ENCODE assay signal across 24 mouse cellular contexts in genomic region chr2:13514949-13515348, GRCm38 (mm10). TPM values are rescaled to one million over a fixed set of nuclear protein-coding genes. Genes with fewer than 3 reads are reported as not detected.
DNase-seq lines count a peak whose midpoint lies in the region; ATAC-seq and TF ChIP-seq lines count a peak whose summit lies in the region.
"Had no signal": no experiment of that assay in that cellular context is flagged by ENCODE, and none has a peak within 500 bp of the region (broad histone marks: within the 10 kb centered on the region; RNA-seq: fewer than 3 reads in every experiment).

No protein-coding gene starts in this region.

- H3K4me1 ChIP-seq in forebrain, embryonic 10.5 days, result peaks cover 16% of the 10 kb centered on the region
- H3K4me1 ChIP-seq in forebrain, postnatal 0 days (ENCODE audit: insufficient read depth), result no peaks in the 10 kb centered on the region
- H3K4me1 ChIP-seq in heart, embryonic 15.5 days (replicated peaks), result no peaks in the 10 kb centered on the region
- no peaks in the 10 kb centered on the region for H3K4me1 ChIP-seq in intestine, postnatal 0 days (replicated peaks; ENCODE audit: control insufficient read depth, insufficient read depth, low read length)
- H3K4me1 ChIP-seq: embryonic facial prominence, embryonic 13.5 days; forebrain, embryonic 13.5 days; hindbrain, embryonic 15.5 days had no signal

- no peak overlapping the region for H3K9ac ChIP-seq in forebrain, postnatal 0 days
- no peak overlapping the region for H3K9ac ChIP-seq in heart, embryonic 15.5 days
- no peak overlapping the region for H3K9ac ChIP-seq in intestine, postnatal 0 days (ENCODE audit: low read depth, low read length)
- H3K9ac ChIP-seq: embryonic facial prominence, embryonic 13.5 days; forebrain, embryonic 13.5 days; hindbrain, embryonic 15.5 days had no signal

- H3K9me3 ChIP-seq in forebrain, embryonic 10.5 days, result no peaks in the 10 kb centered on the region
- no peaks in the 10 kb centered on the region for H3K9me3 ChIP-seq in forebrain, postnatal 0 days (ENCODE audit: low read length)
- H3K9me3 ChIP-seq in heart, embryonic 15.5 days (replicated peaks), result no peaks in the 10 kb centered on the region
- no peaks in the 10 kb centered on the region for H3K9me3 ChIP-seq in intestine, postnatal 0 days (ENCODE audit: control insufficient read depth)
- H3K9me3 ChIP-seq: embryonic facial prominence, embryonic 13.5 days; forebrain, embryonic 13.5 days; G1E; hindbrain, embryonic 10.5 days; hindbrain, embryonic 15.5 days had no signal

- H3K36me3 ChIP-seq in forebrain, embryonic 10.5 days (replicated peaks), result peaks cover 5% of the 10 kb centered on the region; the same call in 1 of the 2 replicates
- 0 out of 2 replicates have a peak, but pooled peaks cover 5% of the 10 kb centered on the region for H3K36me3 ChIP-seq in forebrain, postnatal 0 days (ENCODE audit: insufficient read depth)
- 0 out of 2 replicates have a peak, but pooled peaks cover 7% of the 10 kb centered on the region for H3K36me3 ChIP-seq in heart, embryonic 15.5 days
- H3K36me3 ChIP-seq in intestine, postnatal 0 days (ENCODE audit: control insufficient read depth, insufficient read depth), result no peaks in the 10 kb centered on the region

- no peak for ATAC-seq in forebrain, postnatal 0 days
- ATAC-seq in heart, embryonic 15.5 days (replicated peaks; ENCODE audit: insufficient number of reproducible peaks, insufficient read depth, low FRiP score, low read depth), result 0 out of 2 replicates have a peak, but pooled peaks have one; percentile 31
- ATAC-seq in intestine, postnatal 0 days, result peak; percentile 81
- ATAC-seq: CD4-positive, CD25-positive, alpha-beta regulatory T cell, adult 4 months; forebrain, embryonic 13.5 days had no signal

- no peaks in the 10 kb centered on the region for H3K27me3 ChIP-seq in forebrain, embryonic 10.5 days (ENCODE audit: poor library complexity, severe bottlenecking)
- H3K27me3 ChIP-seq in forebrain, postnatal 0 days (ENCODE audit: insufficient read depth, low read length), result no peaks in the 10 kb centered on the region
- no peaks in the 10 kb centered on the region for H3K27me3 ChIP-seq in heart, embryonic 15.5 days
- no peaks in the 10 kb centered on the region for H3K27me3 ChIP-seq in intestine, postnatal 0 days (replicated peaks; ENCODE audit: control insufficient read depth, insufficient read depth, low read length)
- H3K27me3 ChIP-seq: embryonic facial prominence, embryonic 13.5 days; forebrain, embryonic 13.5 days; hindbrain, embryonic 15.5 days had no signal

- no peak for TF ChIP-seq CTCF in forebrain, postnatal 0 days (IDR thresholded peaks at IDR 0.05; ENCODE audit: low read depth)
- TF ChIP-seq CTCF in intestine, postnatal 0 days (IDR thresholded peaks at IDR 0.05; ENCODE audit: low read depth), result no peak

- intact Hi-C loops in left cerebral cortex, postnatal 14 days (cut with DNase I), result no loop called here

- 36% methylated on average over 4 of the region's 4 CpGs for WGBS in forebrain, embryonic 10.5 days
- WGBS in forebrain, postnatal 0 days, result 44% methylated on average over 4 of the region's 4 CpGs
- WGBS in heart, embryonic 15.5 days, result 58% methylated on average over 4 of the region's 4 CpGs
- WGBS in intestine, postnatal 0 days, result 39% methylated on average over 4 of the region's 4 CpGs

- H3K4me2 ChIP-seq in forebrain, postnatal 0 days (ENCODE audit: low read depth), result no peak overlapping the region
- H3K4me2 ChIP-seq in heart, embryonic 15.5 days, result no peak overlapping the region
- no peak overlapping the region for H3K4me2 ChIP-seq in intestine, postnatal 0 days (replicated peaks; ENCODE audit: low read depth)
- H3K4me2 ChIP-seq: embryonic facial prominence, embryonic 13.5 days; forebrain, embryonic 13.5 days; heart, embryonic 11.5 days; hindbrain, embryonic 15.5 days had no signal

- no peak overlapping the region for H3K4me3 ChIP-seq in forebrain, embryonic 10.5 days
- H3K4me3 ChIP-seq in forebrain, postnatal 0 days (ENCODE audit: low read depth, low read length), result no peak overlapping the region
- no peak overlapping the region for H3K4me3 ChIP-seq in heart, embryonic 15.5 days
- H3K4me3 ChIP-seq in intestine, postnatal 0 days (ENCODE audit: low read depth, low read length), result no peak overlapping the region
- H3K4me3 ChIP-seq: embryonic facial prominence, embryonic 13.5 days; forebrain, embryonic 13.5 days; gastrocnemius, adult 2 months; hindbrain, embryonic 10.5 days; hindbrain, embryonic 15.5 days had no signal

- DNase-seq in forebrain, embryonic 10.5 days (ENCODE audit: extremely low spot score, low spot score), result no peak
- no peak for DNase-seq in forebrain, postnatal 0 days
- DNase-seq in heart, postnatal 4 days, result no peak
- peak; percentile 12 for DNase-seq in ovary, postnatal 36 days (ENCODE audit: low spot score)
- no peak for DNase-seq in ovary, postnatal 14 days (ENCODE audit: low spot score)
- DNase-seq in left cerebral cortex, postnatal 14 days (ENCODE audit: low spot score in 2 of 2), result no peak
- DNase-seq: adrenal gland, postnatal 10 days; B cell, adult 2 months; cerebellum, adult 11-12 months; cerebellum, adult 9-10 months; cerebellum, postnatal 25 days; gastrocnemius, adult 2 months; gastrocnemius, postnatal 25 days; heart, postnatal 10 days had no signal

- H3K27ac ChIP-seq in forebrain, embryonic 10.5 days, result peak overlapping the region; percentile 60; the same call in 1 of the 2 replicates
- no peak overlapping the region for H3K27ac ChIP-seq in forebrain, postnatal 0 days (ENCODE audit: low read depth, low read length)
- no peak overlapping the region for H3K27ac ChIP-seq in heart, embryonic 15.5 days
- H3K27ac ChIP-seq in intestine, postnatal 0 days (ENCODE audit: low read depth, low read length), result peak overlapping the region; percentile 57
- H3K27ac ChIP-seq: embryonic facial prominence, embryonic 13.5 days; forebrain, embryonic 13.5 days; gastrocnemius, adult 2 months; hindbrain, embryonic 10.5 days; hindbrain, embryonic 15.5 days had no signal

RNA-seq across cellular contexts. Expression of gene Cubn, which starts 23.3 kb away (rescaled TPM):
- polyA plus RNA-seq in forebrain, embryonic 10.5 days (2016; fragmentation: Nextera tagmentation; extraction: Ambion mirVana), result 0.23 and 0.40 TPM in 2 replicates
- 0.62 and 1.1 TPM in 2 replicates for total RNA-seq in forebrain, postnatal 0 days (2014; rRNA removed)
- polyA plus RNA-seq in forebrain, postnatal 0 days (2015; fragmentation: Nextera tagmentation; extraction: Ambion mirVana), result 0.14 and 0.25 TPM in 2 replicates
- 0.26 and 0.30 TPM in 2 replicates for polyA plus RNA-seq in heart, embryonic 15.5 days (2015; fragmentation: Nextera tagmentation; extraction: Ambion mirVana)
- total RNA-seq in heart, postnatal 4 days (2021), result 1 to 10 TPM; 1.0 to 1.2 TPM
- 32.1 and 41.6 TPM in 2 replicates for polyA plus RNA-seq in intestine, postnatal 0 days (2015; fragmentation: Nextera tagmentation; extraction: Ambion mirVana)
- total RNA-seq in left cerebral cortex, postnatal 14 days (2021), result under 1 TPM; 0.36 to 0.48 TPM
- total RNA-seq: granulocyte monocyte progenitor cell, adult 5-6 weeks had no signal
- polyA plus RNA-seq: G1E had no signal

RNA-seq across cellular contexts. Expression of gene Trdmt1, which starts 29.5 kb away (rescaled TPM):
- polyA plus RNA-seq in forebrain, embryonic 10.5 days (2016; fragmentation: Nextera tagmentation; extraction: Ambion mirVana), result 8.4 and 10.1 TPM in 2 replicates
- total RNA-seq in forebrain, postnatal 0 days (2014; rRNA removed), result 11.3 and 13.0 TPM in 2 replicates
- polyA plus RNA-seq in forebrain, postnatal 0 days (2015; fragmentation: Nextera tagmentation; extraction: Ambion mirVana), result 7.8 and 8.7 TPM in 2 replicates
- 7.6 and 8.1 TPM in 2 replicates for polyA plus RNA-seq in heart, embryonic 15.5 days (2015; fragmentation: Nextera tagmentation; extraction: Ambion mirVana)
- 10 to 100 TPM; 11.3 to 14.4 TPM for total RNA-seq in heart, postnatal 4 days (2021)
- 6.3 and 6.8 TPM in 2 replicates for polyA plus RNA-seq in intestine, postnatal 0 days (2015; fragmentation: Nextera tagmentation; extraction: Ambion mirVana)
- total RNA-seq in left cerebral cortex, postnatal 14 days (2021), result 1 to 10 TPM; 5.0 to 6.3 TPM

RNA-seq across cellular contexts. Expression of gene Vim, which starts 58.8 kb away (rescaled TPM):
- 885 and 899 TPM in 2 replicates for polyA plus RNA-seq in forebrain, embryonic 10.5 days (2016; fragmentation: Nextera tagmentation; extraction: Ambion mirVana)
- total RNA-seq in forebrain, postnatal 0 days (2014; rRNA removed), result 441 and 554 TPM in 2 replicates
- polyA plus RNA-seq in forebrain, postnatal 0 days (2015; fragmentation: Nextera tagmentation; extraction: Ambion mirVana), result 224 and 269 TPM in 2 replicates
- 867 and 926 TPM in 2 replicates for polyA plus RNA-seq in heart, embryonic 15.5 days (2015; fragmentation: Nextera tagmentation; extraction: Ambion mirVana)
- 1,000 to 10,000 TPM; 1,329 to 1,381 TPM for total RNA-seq in heart, postnatal 4 days (2021)
- 272 and 299 TPM in 2 replicates for polyA plus RNA-seq in intestine, postnatal 0 days (2015; fragmentation: Nextera tagmentation; extraction: Ambion mirVana)
- total RNA-seq in left cerebral cortex, postnatal 14 days (2021), result 10 to 100 TPM; 82.1 to 84.0 TPM

Comparison
In these comparisons a context has a peak if more than half of its experiments do, and no peak if none do; other contexts are left out.
1. H3K27ac ChIP-seq: peak in forebrain, embryonic 10.5 days (single experiment) and intestine, postnatal 0 days (single experiment); none in forebrain, postnatal 0 days (single experiment) and heart, embryonic 15.5 days (single experiment).
2. RNA of gene Cubn, which starts 23.3 kb away (polyA plus RNA-seq): 32.1 to 41.6 TPM in intestine, postnatal 0 days; 0.23 to 0.40 TPM in forebrain, embryonic 10.5 days, 0.26 to 0.30 TPM in heart, embryonic 15.5 days and 0.14 to 0.25 TPM in forebrain, postnatal 0 days; every median in the first group is over 10 times any median in the second.